Mouse (Mus musculus) heart, postnatal 0 days (tissue): Measurements from ENCODE around the gene Nsl1. TPM values are rescaled to one million over a fixed set of nuclear protein-coding genes. Genes with fewer than 3 reads are reported as not detected.
A peak's percentile ranks its signal among the peaks of the same experiment; 100 is the strongest.

Experiments used
- ATAC-seq: fragments of 200-750 bp; cut with Nextera tagmentation; 2 replicates; pipeline ENCODE4 v1.8.0; 2017; ENCODE audit warnings: low read depth, moderate number of reproducible peaks, moderate library complexity; ENCODE audit not compliant: insufficient read depth
- DNase-seq: peaks from one replicate; pipeline ENCODE4 v3.0.0-alpha.2; 2016; ENCODE audit warnings: low spot score
- H3K27ac ChIP-seq: fragments of 300-500 bp; sonication (generic); 2 replicates; pipeline ENCODE4 v1.5.1; 2014; ENCODE audit warnings: low read depth, mild to moderate bottlenecking
- H3K27me3 ChIP-seq: fragments of 300-500 bp; sonication (generic); 2 replicates; pipeline ENCODE4 v1.6.1; 2014; ENCODE audit warnings: low read length, mixed read lengths; ENCODE audit not compliant: control insufficient read depth, insufficient read depth
- H3K36me3 ChIP-seq: fragments of 300-500 bp; sonication (generic); replicated peaks from 2 replicates; pipeline ENCODE4 v1.6.1; 2014; ENCODE audit warnings: low read length, mixed read lengths; ENCODE audit not compliant: control insufficient read depth, insufficient read depth
- H3K4me1 ChIP-seq: fragments of 300-500 bp; sonication (generic); 2 replicates; pipeline ENCODE4 v1.6.1; 2014; ENCODE audit warnings: antibody characterized with exemption; ENCODE audit not compliant: control insufficient read depth, insufficient read depth
- H3K4me2 ChIP-seq: fragments of 300-500 bp; sonication (generic); 2 replicates; pipeline ENCODE4 v1.6.1; 2014; ENCODE audit warnings: low read depth, mild to moderate bottlenecking, low read length, moderate library complexity
- H3K4me3 ChIP-seq: fragments of 300-500 bp; sonication (generic); 2 replicates; pipeline ENCODE4 v1.5.1; 2014; ENCODE audit warnings: low read depth, low read length
- H3K9ac ChIP-seq: fragments of 300-500 bp; sonication (generic); replicated peaks from 2 replicates; pipeline ENCODE4 v1.6.1; 2014; ENCODE audit warnings: low read depth, low read length, mixed read lengths
- H3K9me3 ChIP-seq: fragments of 300-500 bp; sonication (generic); replicated peaks from 2 replicates; pipeline ENCODE4 v1.6.1; 2016; ENCODE audit warnings: low read length; ENCODE audit not compliant: control insufficient read depth
- CTCF ChIP-seq: IDR thresholded peaks from 2 replicates; pipeline ENCODE4 v1.5.1; 2016; ENCODE audit warnings: antibody characterized with exemption, control low read depth, low read depth
- EP300 ChIP-seq: IDR thresholded peaks from 2 replicates; pipeline ENCODE4 v1.6.1; 2016; ENCODE audit warnings: antibody characterized with exemption, low read depth
- WGBS: fragments of 180-500 bp; shearing (Covaris S2); extraction: QIAGEN DNeasy Blood & Tissue Kit; methylation state at CpG from one replicate; pipeline ENCODE4 v1.1.7; 2014; 5-methylcytosine and 5-hydroxymethylcytosine counted together
- polyA plus RNA-seq: library from polyadenylated mRNA; unstranded; fragments of >200 nt; fragmentation: Nextera tagmentation; extraction: Ambion mirVana; gene quantifications from 2 replicates; pipeline ENCODE4 v1.2.1, GENCODE M21; 2015
- total RNA-seq: library from RNA; depleted of rRNA; stranded (reverse); fragments of >200 nt; gene quantifications from 2 replicates; pipeline ENCODE4 v1.2.3, GENCODE M21; 2014; ENCODE audit warnings: low replicate concordance

Gene Nsl1
- total and polyA plus RNA-seq, 2 experiments from 2014 or later: 3.0 to 3.5 TPM

DNA sequence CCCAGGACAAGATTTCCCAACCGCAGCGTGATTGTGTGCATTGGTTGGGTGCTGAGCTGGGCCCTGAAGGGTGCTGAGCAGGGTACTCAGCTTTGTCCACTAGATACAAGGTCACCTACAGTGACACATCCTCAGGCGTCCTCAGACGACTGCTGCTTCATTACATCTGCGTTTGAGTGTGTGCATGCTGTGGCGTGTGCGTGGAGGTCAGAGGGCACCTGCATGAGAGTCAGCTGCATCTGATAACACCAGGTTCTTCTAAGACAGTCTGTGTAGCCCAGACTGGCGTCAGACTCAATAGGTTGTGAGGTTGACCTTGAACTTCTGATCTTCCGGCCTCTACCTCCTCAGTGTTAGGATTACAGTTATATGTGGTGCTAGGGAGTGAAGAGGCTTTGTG is 42.4 kb downstream of the Nsl1 start:
- H3K36me3 ChIP-seq: no peaks in the 10 kb centered on the region
- H3K27ac ChIP-seq: no peak overlapping the region
- TF ChIP-seq CTCF: no peak
- TF ChIP-seq EP300: no peak
- no peak overlapping the region for H3K9ac ChIP-seq
- no peak for ATAC-seq
- DNase-seq: no peak
- H3K27me3 ChIP-seq: no peaks in the 10 kb centered on the region
- no peaks in the 10 kb centered on the region for H3K4me1 ChIP-seq
- no peaks in the 10 kb centered on the region for H3K9me3 ChIP-seq
- no peak overlapping the region for H3K4me2 ChIP-seq
- H3K4me3 ChIP-seq: no peak overlapping the region
- WGBS: 80% methylated on average over 9 of the region's 9 CpGs

DNA sequence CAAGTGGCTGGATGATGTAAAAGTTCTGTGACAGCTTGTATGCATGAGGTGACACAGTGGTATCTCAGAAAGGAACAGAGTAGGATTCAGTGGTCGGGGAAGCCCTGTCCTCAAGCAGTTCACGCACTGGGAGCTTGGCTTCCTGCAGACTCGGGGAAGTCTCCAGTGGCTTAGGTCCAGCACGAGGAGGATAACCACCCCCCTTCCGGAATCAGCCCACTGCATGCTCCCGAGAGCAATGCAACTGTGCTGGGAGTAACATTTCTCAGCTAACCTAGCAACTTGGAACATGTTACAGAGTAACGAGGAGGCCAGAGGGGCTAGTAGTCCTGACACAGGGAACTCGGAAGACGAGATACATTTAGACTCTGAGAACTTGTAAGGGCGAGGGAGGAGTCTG is 44.5 kb downstream of the Nsl1 start:
- H3K36me3 ChIP-seq: no peaks in the 10 kb centered on the region
- no peak overlapping the region for H3K9ac ChIP-seq
- 45% methylated on average over 10 of the region's 10 CpGs for WGBS
- ATAC-seq (0 out of 2 replicates have a peak, but pooled peaks have one; percentile 27), DNase-seq (no peak)
- no peaks in the 10 kb centered on the region for H3K27me3 ChIP-seq
- H3K9me3 ChIP-seq: no peaks in the 10 kb centered on the region
- no peak overlapping the region for H3K4me2 ChIP-seq
- H3K4me3 ChIP-seq: no peak overlapping the region
- TF ChIP-seq EP300 (no peak), CTCF (no peak)
- H3K27ac ChIP-seq: no peak overlapping the region
- H3K4me1 ChIP-seq: 0 out of 2 replicates have a peak, but pooled peaks cover 5% of the 10 kb centered on the region

DNA sequence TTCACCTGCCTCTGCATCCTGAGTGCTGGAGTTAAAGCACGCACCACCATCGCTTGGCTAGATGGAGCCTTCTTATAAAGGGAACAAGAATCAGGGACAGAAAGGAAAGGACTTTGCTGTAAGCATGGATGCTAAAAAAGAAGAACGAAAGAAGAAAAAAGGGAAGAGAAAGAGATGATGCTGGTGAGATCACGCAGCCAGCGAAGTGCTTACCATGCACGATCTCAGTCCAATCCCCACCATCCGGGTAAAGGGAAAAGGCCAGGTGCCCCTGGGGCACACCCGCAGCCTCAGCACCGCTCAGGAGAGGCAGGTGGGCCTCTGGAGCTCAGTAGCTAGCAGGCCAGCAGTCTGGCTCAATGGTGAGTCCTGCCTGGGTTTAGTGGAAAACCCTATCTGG is 47.1 kb downstream of the Nsl1 start:
- Histone ChIP-seq H3K4me2 (no peak overlapping the region), H3K27me3 (no peaks in the 10 kb centered on the region), H3K4me3 (no peak overlapping the region), H3K27ac (no peak overlapping the region), H3K9ac (no peak overlapping the region), H3K36me3 (no peaks in the 10 kb centered on the region), H3K4me1 (0 out of 2 replicates have a peak, but pooled peaks cover 5% of the 10 kb centered on the region), H3K9me3 (no peaks in the 10 kb centered on the region)
- TF ChIP-seq CTCF (no peak), EP300 (no peak)
- 87% methylated on average over 9 of the region's 9 CpGs for WGBS
- ATAC-seq: no peak
- DNase-seq: no peak

DNA sequence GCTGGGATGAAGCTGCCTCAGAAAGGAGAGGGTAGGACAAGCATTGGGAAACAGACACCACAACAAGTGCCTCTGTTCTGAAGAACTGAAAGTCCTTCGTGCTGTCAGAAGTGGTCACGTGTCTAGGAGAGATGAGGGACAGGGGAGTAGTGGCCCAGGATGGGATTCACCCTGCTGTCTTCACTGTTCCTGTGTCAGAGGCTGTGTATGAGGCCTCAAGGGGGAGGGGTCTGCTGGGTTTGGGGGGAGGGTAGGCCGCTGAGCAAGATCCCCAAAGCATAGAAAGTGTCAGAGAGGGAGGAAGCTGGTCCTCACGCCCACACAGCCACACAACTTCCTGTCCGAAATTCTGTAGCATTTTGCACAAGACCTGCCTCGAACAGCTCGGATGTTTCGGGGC is 48.3 kb downstream of the Nsl1 start:
- DNase-seq: no peak
- no peaks in the 10 kb centered on the region for H3K36me3 ChIP-seq
- 0 out of 2 replicates have a peak, but pooled peaks cover 5% of the 10 kb centered on the region for H3K4me1 ChIP-seq
- ATAC-seq: no peak
- H3K27ac ChIP-seq: no peak overlapping the region
- no peaks in the 10 kb centered on the region for H3K9me3 ChIP-seq
- 41% methylated on average over 8 of the region's 8 CpGs for WGBS
- H3K27me3 ChIP-seq: no peaks in the 10 kb centered on the region
- TF ChIP-seq EP300 (no peak), CTCF (no peak)
- no peak overlapping the region for H3K9ac ChIP-seq
- no peak overlapping the region for H3K4me3 ChIP-seq
- no peak overlapping the region for H3K4me2 ChIP-seq

DNA sequence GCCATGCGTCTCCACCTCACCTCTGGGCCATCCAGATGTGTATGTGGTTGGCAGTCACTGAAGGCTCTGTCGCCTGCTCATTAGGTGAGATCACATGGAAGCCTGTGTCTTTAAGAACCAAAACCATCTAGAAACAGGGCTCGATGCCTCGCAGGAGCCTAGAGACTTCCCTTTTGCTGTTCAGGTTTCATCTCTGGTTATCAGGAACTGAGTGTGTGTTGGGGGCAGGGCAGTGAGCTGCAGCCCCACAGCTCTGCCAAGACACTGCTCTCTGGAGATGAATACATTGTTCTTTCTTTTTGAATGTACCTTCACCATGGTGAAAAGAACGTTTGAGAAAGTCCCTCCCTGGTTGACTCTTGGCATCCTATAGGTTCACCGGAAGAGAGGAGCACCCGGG is 52.1 kb downstream of the Nsl1 start:
- Histone ChIP-seq H3K4me2 (no peak overlapping the region), H3K9me3 (no peaks in the 10 kb centered on the region), H3K4me1 (0 out of 2 replicates have a peak, but pooled peaks cover 5% of the 10 kb centered on the region), H3K36me3 (no peaks in the 10 kb centered on the region), H3K27me3 (no peaks in the 10 kb centered on the region), H3K27ac (no peak overlapping the region), H3K4me3 (no peak overlapping the region), H3K9ac (no peak overlapping the region)
- ATAC-seq (no peak), DNase-seq (no peak)
- TF ChIP-seq CTCF (no peak), EP300 (no peak)
- WGBS: 56% methylated on average over 7 of the region's 7 CpGs

DNA sequence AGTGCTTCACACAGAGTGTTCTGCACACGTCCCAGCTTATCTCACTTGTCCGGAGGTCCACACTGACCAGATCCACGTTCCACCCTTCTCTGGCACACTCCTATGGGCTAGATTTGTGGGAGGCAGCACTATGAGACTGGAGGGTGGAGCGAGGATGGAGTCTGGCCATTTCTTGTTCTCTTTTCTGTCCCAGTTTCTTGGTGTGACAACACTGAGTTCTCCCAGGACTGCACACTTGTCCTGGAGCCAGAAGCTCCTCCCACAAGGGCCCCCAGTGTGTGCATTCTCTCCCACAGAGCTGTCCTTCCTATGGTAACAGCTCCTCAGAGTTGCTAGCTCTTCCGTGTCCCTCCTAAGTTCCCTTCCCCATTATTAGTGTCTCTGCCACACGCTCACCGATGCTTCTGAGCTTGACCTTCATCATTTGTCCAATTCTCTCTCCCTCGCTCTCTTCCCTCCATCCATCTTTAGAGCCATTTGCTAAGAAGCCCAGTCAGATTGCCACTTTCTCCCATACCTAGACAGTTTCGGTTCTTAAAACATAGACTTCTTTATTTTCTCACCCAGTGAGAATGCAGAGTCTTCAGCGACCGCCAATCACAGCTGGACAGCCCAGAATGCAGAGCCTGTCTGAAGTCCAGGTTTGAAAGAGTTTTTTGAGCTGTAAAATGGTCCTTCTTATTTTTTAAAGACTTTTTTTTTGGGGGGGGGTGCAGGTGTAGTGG is 52.9 kb downstream of the Nsl1 start:
- no peak for ATAC-seq
- 60% methylated on average over 11 of the region's 11 CpGs for WGBS
- Histone ChIP-seq H3K27me3 (no peaks in the 10 kb centered on the region), H3K4me3 (no peak overlapping the region), H3K27ac (no peak overlapping the region), H3K9me3 (no peaks in the 10 kb centered on the region), H3K4me1 (0 out of 2 replicates have a peak, but pooled peaks cover 4% of the 10 kb centered on the region), H3K9ac (no peak overlapping the region), H3K4me2 (no peak overlapping the region), H3K36me3 (no peaks in the 10 kb centered on the region)
- TF ChIP-seq EP300 (no peak), CTCF (no peak)
- DNase-seq: no peak
